Mouse (Mus musculus): ENCODE data around the gene Ltbr. TPM values are rescaled to one million over a fixed set of nuclear protein-coding genes. Genes with fewer than 3 reads are reported as not detected.

The Ltbr gene
- polyA plus RNA-seq, 1 experiment from 2014 or later, result 67.4 TPM

- no peak for ATAC-seq (replicated peaks; ENCODE audit: low FRiP score, low TSS enrichment, low read depth)
- H3K9me3 ChIP-seq (ENCODE audit: control insufficient read depth, low read length), result 0 out of 2 replicates have a peak, but pooled peaks cover 3% of the 10 kb centered on the region
- DNase-seq (ENCODE audit: low spot score), result no peak
- no peak overlapping the region for H3K4me2 ChIP-seq (ENCODE audit: low read length)
- 62% methylated on average over 5 of the region's 5 CpGs for WGBS
- H3K27me3 ChIP-seq (replicated peaks; ENCODE audit: control insufficient read depth, insufficient read depth, low read length), result no peaks in the 10 kb centered on the region
- 0 out of 2 replicates have a peak overlapping the region, but pooled peaks have one; percentile 43 for H3K27ac ChIP-seq (ENCODE audit: low read depth)
- H3K4me1 ChIP-seq (replicated peaks; ENCODE audit: control insufficient read depth, insufficient read depth, low read length), result no peaks in the 10 kb centered on the region
- H3K36me3 ChIP-seq (ENCODE audit: control insufficient read depth, insufficient read depth, low read length), result no peaks in the 10 kb centered on the region
- H3K4me3 ChIP-seq (ENCODE audit: low read depth, low read length), result no peak overlapping the region
- no peak overlapping the region for H3K9ac ChIP-seq (ENCODE audit: low read length)
Observed at GRCm38 (mm10) chr6:125297149-125297820, 16.4 kb downstream of the Ltbr start.

DNA sequence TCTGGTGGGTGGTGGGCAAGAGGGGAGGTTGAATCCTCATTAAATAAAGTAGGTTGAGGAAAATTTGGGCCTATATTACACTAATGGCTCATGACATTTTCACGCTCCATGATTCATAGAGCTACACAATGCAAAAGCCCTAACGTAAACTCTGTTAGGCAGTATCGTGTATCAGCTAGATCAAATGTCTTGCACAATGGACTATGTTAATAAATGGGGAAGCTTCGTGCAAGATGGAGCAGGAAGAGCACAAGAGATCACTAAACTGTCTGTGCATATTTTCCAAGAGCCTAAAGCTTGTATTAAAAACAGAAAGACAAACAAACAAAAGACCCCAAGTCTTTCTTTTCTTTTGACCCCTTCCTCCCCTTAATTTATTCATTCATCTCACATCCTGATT lies 19.6 kb downstream of the Ltbr start:
- no peaks in the 10 kb centered on the region for H3K4me1 ChIP-seq (replicated peaks; ENCODE audit: control insufficient read depth, insufficient read depth, low read length)
- no peak overlapping the region for H3K9ac ChIP-seq (ENCODE audit: low read length)
- DNase-seq (ENCODE audit: low spot score), result no peak
- ATAC-seq (replicated peaks; ENCODE audit: low FRiP score, low TSS enrichment, low read depth), result no peak
- no peak overlapping the region for H3K27ac ChIP-seq (ENCODE audit: low read depth)
- no peaks in the 10 kb centered on the region for H3K36me3 ChIP-seq (ENCODE audit: control insufficient read depth, insufficient read depth, low read length)
- no peaks in the 10 kb centered on the region for H3K27me3 ChIP-seq (replicated peaks; ENCODE audit: control insufficient read depth, insufficient read depth, low read length)
- H3K4me2 ChIP-seq (ENCODE audit: low read length), result no peak overlapping the region
- H3K4me3 ChIP-seq (ENCODE audit: low read depth, low read length), result no peak overlapping the region
- 79% methylated on average over 4 of the region's 4 CpGs for WGBS
- 0 out of 2 replicates have a peak, but pooled peaks cover 3% of the 10 kb centered on the region for H3K9me3 ChIP-seq (ENCODE audit: control insufficient read depth, low read length)

DNA sequence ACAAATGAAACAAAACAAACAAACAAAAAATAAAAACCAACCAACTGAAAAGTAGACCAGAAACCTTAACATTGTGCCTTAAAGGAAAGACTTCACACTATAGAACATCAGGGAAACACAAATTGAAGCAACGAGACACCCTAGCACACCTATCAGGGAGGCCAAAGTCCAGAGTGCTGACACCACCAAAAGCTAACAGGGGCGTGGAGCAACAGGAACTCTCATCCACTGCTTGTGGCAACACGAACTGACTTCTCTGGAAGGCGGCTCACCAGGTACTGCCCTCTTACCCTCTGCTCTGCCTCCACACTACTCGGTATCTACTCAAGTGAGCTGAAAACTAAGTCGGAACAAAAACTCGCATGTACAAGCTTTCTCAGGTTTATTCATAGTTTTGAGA lies 21.4 kb downstream of the Ltbr start:
- no peak for DNase-seq (ENCODE audit: low spot score)
- ATAC-seq (replicated peaks; ENCODE audit: low FRiP score, low TSS enrichment, low read depth), result 0 out of 2 replicates have a peak, but pooled peaks have one; percentile 23
- WGBS, result 80% methylated on average over 7 of the region's 7 CpGs
- no peaks in the 10 kb centered on the region for H3K36me3 ChIP-seq (ENCODE audit: control insufficient read depth, insufficient read depth, low read length)
- no peak overlapping the region for H3K4me3 ChIP-seq (ENCODE audit: low read depth, low read length)
- H3K9ac ChIP-seq (ENCODE audit: low read length), result no peak overlapping the region
- H3K9me3 ChIP-seq (ENCODE audit: control insufficient read depth, low read length), result 0 out of 2 replicates have a peak, but pooled peaks cover 3% of the 10 kb centered on the region
- no peak overlapping the region for H3K4me2 ChIP-seq (ENCODE audit: low read length)
- H3K4me1 ChIP-seq (replicated peaks; ENCODE audit: control insufficient read depth, insufficient read depth, low read length), result no peaks in the 10 kb centered on the region
- H3K27me3 ChIP-seq (replicated peaks; ENCODE audit: control insufficient read depth, insufficient read depth, low read length), result no peaks in the 10 kb centered on the region
- H3K27ac ChIP-seq (ENCODE audit: low read depth), result 0 out of 2 replicates have a peak overlapping the region, but pooled peaks have one; percentile 10

- no peak; the same call in 1 of the 2 replicates for ATAC-seq (replicated peaks; ENCODE audit: low FRiP score, low TSS enrichment, low read depth)
- no peaks in the 10 kb centered on the region for H3K36me3 ChIP-seq (ENCODE audit: control insufficient read depth, insufficient read depth, low read length)
- H3K4me1 ChIP-seq (replicated peaks; ENCODE audit: control insufficient read depth, insufficient read depth, low read length), result no peaks in the 10 kb centered on the region
- H3K4me3 ChIP-seq (ENCODE audit: low read depth, low read length), result no peak overlapping the region
- 0 out of 2 replicates have a peak, but pooled peaks cover 3% of the 10 kb centered on the region for H3K9me3 ChIP-seq (ENCODE audit: control insufficient read depth, low read length)
- no peaks in the 10 kb centered on the region for H3K27me3 ChIP-seq (replicated peaks; ENCODE audit: control insufficient read depth, insufficient read depth, low read length)
- H3K4me2 ChIP-seq (ENCODE audit: low read length), result no peak overlapping the region
- no peak for DNase-seq (ENCODE audit: low spot score)
- 70% methylated on average over 4 of the region's 4 CpGs for WGBS
- H3K9ac ChIP-seq (ENCODE audit: low read length), result no peak overlapping the region
- no peak overlapping the region for H3K27ac ChIP-seq (ENCODE audit: low read depth)
Observed at GRCm38 (mm10) chr6:125291329-125291728, 22.4 kb downstream of the Ltbr start.

DNA sequence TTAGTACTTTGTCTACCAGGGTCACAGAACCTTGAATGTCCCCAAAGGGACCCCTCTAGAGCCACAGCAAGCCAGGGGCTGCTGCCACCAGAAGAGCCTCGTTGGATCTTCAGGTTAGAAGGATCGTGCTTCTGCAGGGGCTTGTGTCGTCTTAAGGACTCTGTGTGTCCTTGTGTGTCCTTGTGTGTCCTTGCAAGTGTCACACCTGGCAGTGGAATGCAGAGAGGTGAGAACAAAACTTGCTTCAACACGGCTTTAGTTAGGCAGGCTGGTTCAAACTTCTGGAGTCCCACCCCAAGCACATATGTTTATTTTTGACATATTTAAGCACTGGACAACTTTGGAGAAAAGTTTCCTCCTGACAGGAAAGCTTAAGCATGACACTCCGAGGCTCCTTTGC lies 25.0 kb downstream of the Ltbr start:
- Histone ChIP-seq H3K4me1 (replicated peaks; ENCODE audit: control insufficient read depth, insufficient read depth, low read length) (no peaks in the 10 kb centered on the region), H3K4me2 (ENCODE audit: low read length) (no peak overlapping the region), H3K27ac (ENCODE audit: low read depth) (no peak overlapping the region), H3K4me3 (ENCODE audit: low read depth, low read length) (no peak overlapping the region), H3K36me3 (ENCODE audit: control insufficient read depth, insufficient read depth, low read length) (no peaks in the 10 kb centered on the region), H3K27me3 (replicated peaks; ENCODE audit: control insufficient read depth, insufficient read depth, low read length) (no peaks in the 10 kb centered on the region), H3K9me3 (ENCODE audit: control insufficient read depth, low read length) (0 out of 2 replicates have a peak, but pooled peaks cover 3% of the 10 kb centered on the region), H3K9ac (ENCODE audit: low read length) (no peak overlapping the region)
- ATAC-seq (replicated peaks; ENCODE audit: low FRiP score, low TSS enrichment, low read depth) (no peak), DNase-seq (ENCODE audit: low spot score) (no peak)
- WGBS, result 68% methylated on average over 5 of the region's 5 CpGs

DNA sequence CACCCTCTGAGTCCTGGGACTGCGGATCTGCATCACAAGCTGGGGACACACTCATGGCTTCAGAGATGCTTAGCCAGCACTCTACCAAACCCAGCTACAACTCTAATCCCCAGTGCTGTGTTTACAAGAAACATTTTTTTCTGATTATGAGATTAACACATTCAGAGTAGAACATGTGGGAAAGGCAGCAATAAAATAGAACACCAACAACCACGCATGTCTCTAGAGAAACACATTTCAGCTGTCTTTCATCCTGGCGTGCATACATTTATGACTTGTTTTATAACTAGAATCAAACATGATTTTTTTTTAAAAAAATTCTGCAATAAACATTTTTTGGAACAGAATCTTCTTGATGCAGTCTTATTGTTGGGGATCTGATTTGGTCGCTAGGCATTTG lies 26.7 kb downstream of the Ltbr start:
- ATAC-seq (replicated peaks; ENCODE audit: low FRiP score, low TSS enrichment, low read depth) (no peak), DNase-seq (ENCODE audit: low spot score) (no peak)
- H3K36me3 ChIP-seq (ENCODE audit: control insufficient read depth, insufficient read depth, low read length), result no peaks in the 10 kb centered on the region

DNA sequence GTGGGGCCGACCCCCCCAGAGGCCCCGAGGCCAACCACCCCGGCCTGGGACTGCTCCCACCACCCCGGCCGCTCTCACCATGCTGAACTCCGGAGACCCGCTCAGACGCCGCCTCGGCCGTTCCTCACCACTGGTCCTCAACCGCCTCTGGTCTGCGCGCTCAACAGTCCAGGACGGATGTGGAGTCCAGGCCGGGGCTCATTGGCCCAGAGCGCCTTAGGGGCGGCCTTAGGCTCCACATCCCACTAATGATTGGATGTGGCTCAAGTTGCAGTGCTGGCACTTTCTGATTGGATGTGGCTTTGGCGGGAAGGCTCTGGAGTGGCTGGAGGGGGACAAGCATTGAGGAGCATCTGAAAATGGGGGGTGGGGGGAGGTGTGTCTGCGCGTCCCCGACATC lies 27.8 kb downstream of the Ltbr start, which contains the start of gene Tuba3a:
Tuba3a (minus strand) TSS at position 153 of the 400 bp plus-strand sequence.
- Histone ChIP-seq H3K27me3 (replicated peaks; ENCODE audit: control insufficient read depth, insufficient read depth, low read length) (no peaks in the 10 kb centered on the region), H3K36me3 (ENCODE audit: control insufficient read depth, insufficient read depth, low read length) (no peaks in the 10 kb centered on the region), H3K27ac (ENCODE audit: low read depth) (no peak within 1 kb of the TSS), H3K9me3 (ENCODE audit: control insufficient read depth, low read length) (no peaks in the 10 kb centered on the region), H3K4me2 (ENCODE audit: low read length) (no peak within 1 kb of the TSS), H3K9ac (ENCODE audit: low read length) (no peak within 1 kb of the TSS), H3K4me1 (replicated peaks; ENCODE audit: control insufficient read depth, insufficient read depth, low read length) (no peaks in the 10 kb centered on the region), H3K4me3 (ENCODE audit: low read depth, low read length) (no peak within 1 kb of the TSS)
- no peak for DNase-seq (ENCODE audit: low spot score)
- ATAC-seq (replicated peaks; ENCODE audit: low FRiP score, low TSS enrichment, low read depth), result no peak; the same call in 1 of the 2 replicates
- 95% methylated on average over 22 of the region's 22 CpGs for WGBS

More for the DNA sequence above, 26.7 kb downstream of the Ltbr start:
- H3K4me3 ChIP-seq (ENCODE audit: low read depth, low read length), result no peak overlapping the region
- no peak overlapping the region for H3K4me2 ChIP-seq (ENCODE audit: low read length)
- 78% methylated on average over 4 of the region's 4 CpGs for WGBS
- no peak overlapping the region for H3K9ac ChIP-seq (ENCODE audit: low read length)
- H3K4me1 ChIP-seq (replicated peaks; ENCODE audit: control insufficient read depth, insufficient read depth, low read length), result no peaks in the 10 kb centered on the region
- H3K27ac ChIP-seq (ENCODE audit: low read depth), result no peak overlapping the region
- no peaks in the 10 kb centered on the region for H3K9me3 ChIP-seq (ENCODE audit: control insufficient read depth, low read length)
- no peaks in the 10 kb centered on the region for H3K27me3 ChIP-seq (replicated peaks; ENCODE audit: control insufficient read depth, insufficient read depth, low read length)

GRCm38 (mm10) chr6:125284751-125285150 lies 28.9 kb downstream of the Ltbr start:
- Histone ChIP-seq H3K9me3 (ENCODE audit: control insufficient read depth, low read length) (no peaks in the 10 kb centered on the region), H3K4me3 (ENCODE audit: low read depth, low read length) (no peak overlapping the region), H3K4me1 (replicated peaks; ENCODE audit: control insufficient read depth, insufficient read depth, low read length) (no peaks in the 10 kb centered on the region), H3K9ac (ENCODE audit: low read length) (no peak overlapping the region), H3K36me3 (ENCODE audit: control insufficient read depth, insufficient read depth, low read length) (no peaks in the 10 kb centered on the region), H3K27me3 (replicated peaks; ENCODE audit: control insufficient read depth, insufficient read depth, low read length) (no peaks in the 10 kb centered on the region), H3K27ac (ENCODE audit: low read depth) (no peak overlapping the region), H3K4me2 (ENCODE audit: low read length) (no peak overlapping the region)
- WGBS, result 83% methylated on average over 7 of the region's 7 CpGs
- DNase-seq (ENCODE audit: low spot score) (no peak), ATAC-seq (replicated peaks; ENCODE audit: low FRiP score, low TSS enrichment, low read depth) (no peak)

DNA sequence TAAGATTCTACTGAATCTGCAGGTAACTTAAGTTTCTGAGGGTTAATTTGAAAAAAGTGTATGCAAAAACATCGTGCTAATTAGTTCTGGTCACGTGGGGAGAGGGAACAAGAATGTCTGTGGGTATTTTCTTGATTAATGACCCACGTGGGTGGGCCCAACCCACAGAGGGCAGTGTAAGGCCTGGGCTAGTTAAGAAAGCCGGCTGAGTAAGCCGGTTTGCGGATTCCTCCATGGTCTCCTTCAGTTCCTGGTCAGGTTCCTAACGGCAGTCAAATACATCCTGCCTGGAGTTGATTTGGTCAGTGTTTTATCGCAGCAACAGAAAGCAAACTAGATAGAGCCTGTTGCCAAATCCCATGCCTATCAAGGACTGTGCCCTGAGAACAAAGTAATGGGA lies 29.4 kb downstream of the Ltbr start:
- H3K9me3 ChIP-seq (ENCODE audit: control insufficient read depth, low read length), result no peaks in the 10 kb centered on the region
- 35% methylated on average over 8 of the region's 8 CpGs for WGBS
- no peak overlapping the region for H3K4me3 ChIP-seq (ENCODE audit: low read depth, low read length)
- no peak overlapping the region for H3K4me2 ChIP-seq (ENCODE audit: low read length)
- no peaks in the 10 kb centered on the region for H3K27me3 ChIP-seq (replicated peaks; ENCODE audit: control insufficient read depth, insufficient read depth, low read length)
- H3K36me3 ChIP-seq (ENCODE audit: control insufficient read depth, insufficient read depth, low read length), result no peaks in the 10 kb centered on the region
- H3K27ac ChIP-seq (ENCODE audit: low read depth), result peak overlapping the region; percentile 7; the same call in 1 of the 2 replicates
- ATAC-seq (replicated peaks; ENCODE audit: low FRiP score, low TSS enrichment, low read depth) (no peak), DNase-seq (ENCODE audit: low spot score) (no peak)
- no peak overlapping the region for H3K9ac ChIP-seq (ENCODE audit: low read length)
- no peaks in the 10 kb centered on the region for H3K4me1 ChIP-seq (replicated peaks; ENCODE audit: control insufficient read depth, insufficient read depth, low read length)
